Mouse (Mus musculus): ENCODE results near the gene Aloxe3. TPM values are rescaled to one million over a fixed set of nuclear protein-coding genes. Genes with fewer than 3 reads are reported as not detected.

Gene Aloxe3
- polyA plus RNA-seq (2012; rRNA removed), result 16.7 and 18.3 TPM in 2 replicates

DNA sequence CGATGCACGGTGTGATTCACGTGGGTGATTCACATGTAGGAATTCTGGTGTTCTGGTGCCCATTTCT, at the start of gene Aloxe3:
Gene Aloxe3 (plus strand): TSS at position 45 of the 67 bp plus-strand sequence.

DNA sequence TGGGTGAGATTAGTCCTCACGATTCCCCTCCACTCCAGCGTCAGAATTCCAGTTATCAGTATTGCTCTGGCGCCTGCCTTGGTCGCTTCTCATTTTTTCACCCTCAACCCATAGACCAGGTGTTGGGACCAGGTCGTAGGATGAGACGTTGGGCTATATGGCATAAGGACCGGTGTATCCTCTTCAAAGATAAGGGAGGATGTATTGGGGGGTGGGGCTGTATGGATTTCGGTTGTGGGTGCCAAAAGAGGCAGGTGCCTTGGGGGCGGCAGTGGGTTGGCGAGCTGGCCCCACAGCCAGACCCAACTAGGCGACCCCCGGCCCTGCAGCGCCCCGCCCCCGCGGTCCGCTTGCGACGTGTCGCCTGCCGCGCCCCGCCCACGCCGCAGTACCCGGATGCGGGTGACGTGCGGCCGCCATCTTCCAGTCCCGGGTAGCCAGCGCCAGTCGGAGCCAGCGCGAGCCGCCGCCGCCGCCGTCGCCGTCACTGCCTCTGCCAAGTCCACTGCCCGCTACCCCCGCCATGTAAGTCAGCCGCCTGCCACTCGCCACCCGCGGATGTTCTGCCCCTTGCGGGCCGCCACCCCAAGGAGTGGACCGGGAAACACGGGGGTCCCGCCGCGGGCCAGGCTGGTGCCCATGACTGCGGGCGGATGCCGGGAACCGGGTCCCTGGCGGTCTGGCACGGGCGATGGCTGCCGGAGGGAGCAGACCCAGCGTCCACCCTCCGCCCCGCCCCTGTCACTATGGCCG, 37.4 kb upstream of the Aloxe3 start, which contains the start of gene Vamp2:
Gene Vamp2 (plus strand): TSS at position 388 of the 753 bp plus-strand sequence.

DNA sequence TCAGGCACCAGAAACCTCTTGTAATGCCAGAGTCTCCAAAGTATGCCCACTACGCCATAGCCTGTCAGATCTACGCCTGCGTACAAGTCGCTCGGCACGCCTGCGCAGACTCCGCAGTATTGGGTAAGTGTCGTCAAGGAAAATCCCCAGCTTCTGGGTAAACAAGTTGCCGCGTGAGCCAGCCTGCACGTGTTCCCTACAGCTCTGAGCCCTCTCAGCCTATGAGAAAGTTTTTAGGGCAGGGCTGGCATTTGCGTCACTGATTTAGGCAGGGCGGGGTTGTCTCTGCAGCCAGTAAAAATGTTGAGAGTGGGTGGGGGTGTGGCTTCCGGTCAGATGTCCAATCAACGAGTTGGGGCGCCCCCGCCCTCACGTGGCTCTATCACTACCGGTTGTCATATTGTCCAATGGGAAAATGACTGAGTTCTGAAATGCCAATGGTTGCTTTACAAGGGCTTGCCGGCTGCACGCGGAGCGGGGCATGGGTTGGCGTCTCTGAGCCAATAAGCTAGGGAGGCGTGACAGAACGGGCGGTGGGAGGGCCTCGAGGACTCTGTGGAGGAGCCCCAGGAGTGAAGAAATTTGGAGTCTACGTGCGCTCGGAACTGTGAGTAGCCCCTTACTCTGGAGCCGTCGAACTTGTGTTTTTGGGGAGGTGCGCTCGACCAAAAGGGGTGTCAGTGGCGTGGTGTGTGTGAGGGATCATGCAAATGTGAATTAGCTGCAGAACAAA, 30.8 kb upstream of the Aloxe3 start, which contains the start of gene Per1:
Gene Per1 (plus strand): TSS at position 521 of the 733 bp plus-strand sequence.

DNA sequence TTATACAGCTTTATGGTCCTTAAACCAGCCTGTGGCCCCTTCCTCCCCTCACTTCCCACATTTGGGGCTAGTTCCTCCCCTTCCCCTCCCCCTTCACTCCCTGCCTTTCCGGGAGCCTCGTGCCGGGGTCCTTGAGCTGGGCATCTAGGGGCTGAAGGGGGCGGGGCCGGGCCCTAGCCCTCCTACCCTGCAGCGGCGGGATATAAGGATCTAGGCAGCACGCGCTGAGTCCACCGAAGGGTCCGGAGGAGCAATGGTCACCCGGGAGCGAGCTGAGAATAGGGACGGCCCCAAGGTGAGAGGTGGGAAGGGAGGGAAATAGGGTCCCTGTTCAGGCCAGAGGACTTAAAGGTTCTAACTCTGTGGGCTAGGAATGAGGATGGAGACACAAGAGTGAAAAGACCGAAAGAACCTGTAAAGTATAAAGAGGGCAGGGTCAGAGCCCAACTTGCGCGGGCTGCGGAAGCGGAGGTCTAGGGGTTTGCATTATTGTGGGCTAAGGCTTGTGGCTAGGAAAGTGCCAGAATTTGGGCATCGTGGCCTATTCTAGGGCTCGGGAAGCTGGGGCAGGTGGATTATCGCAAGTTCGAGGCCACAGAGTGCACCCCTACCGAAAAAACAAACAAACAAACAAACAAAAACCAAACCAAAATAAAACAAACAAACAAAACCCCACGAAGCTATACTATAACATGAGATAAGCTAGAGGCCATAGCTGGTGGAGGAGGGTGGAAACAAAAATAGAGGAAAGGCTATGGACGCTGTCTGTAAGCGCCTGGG, 5.3 kb upstream of the Aloxe3 start, which contains the start of gene Hes7:
Gene Hes7 (plus strand): TSS at position 184 of the 780 bp plus-strand sequence.

DNA sequence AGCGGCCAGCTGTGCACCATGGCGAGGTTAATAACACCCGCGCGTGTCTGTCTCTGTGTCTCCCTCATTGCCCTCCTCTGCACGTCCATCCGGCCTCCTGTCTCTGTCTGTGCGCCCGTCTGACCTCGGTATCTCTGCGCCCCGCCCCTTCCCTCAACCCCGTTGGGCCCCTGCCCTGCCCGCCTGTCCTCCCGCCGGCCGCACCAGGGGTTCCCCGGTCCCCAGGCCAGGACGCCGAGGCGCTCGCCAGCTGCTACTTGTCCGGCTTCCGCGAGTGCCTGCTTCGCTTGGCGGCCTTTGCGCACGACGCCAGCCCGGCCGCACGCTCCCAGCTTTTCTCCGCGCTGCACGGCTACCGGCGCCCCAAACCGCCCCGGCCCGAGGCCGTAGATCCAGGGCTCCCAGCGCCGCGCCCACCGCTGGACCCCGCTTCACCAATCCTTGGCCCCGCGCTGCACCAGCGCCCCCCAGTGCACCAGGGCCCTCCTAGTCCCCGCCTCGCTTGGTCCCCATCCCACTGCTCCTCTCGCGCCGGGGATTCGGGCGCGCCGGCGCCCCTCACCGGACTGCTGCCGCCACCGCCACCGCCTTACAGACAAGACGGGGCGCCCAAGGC, 3.3 kb upstream of the Aloxe3 start, which contains the start of gene 9130213A22Rik:
Gene 9130213A22Rik (minus strand): TSS at position 254 of the 616 bp plus-strand sequence.

DNA sequence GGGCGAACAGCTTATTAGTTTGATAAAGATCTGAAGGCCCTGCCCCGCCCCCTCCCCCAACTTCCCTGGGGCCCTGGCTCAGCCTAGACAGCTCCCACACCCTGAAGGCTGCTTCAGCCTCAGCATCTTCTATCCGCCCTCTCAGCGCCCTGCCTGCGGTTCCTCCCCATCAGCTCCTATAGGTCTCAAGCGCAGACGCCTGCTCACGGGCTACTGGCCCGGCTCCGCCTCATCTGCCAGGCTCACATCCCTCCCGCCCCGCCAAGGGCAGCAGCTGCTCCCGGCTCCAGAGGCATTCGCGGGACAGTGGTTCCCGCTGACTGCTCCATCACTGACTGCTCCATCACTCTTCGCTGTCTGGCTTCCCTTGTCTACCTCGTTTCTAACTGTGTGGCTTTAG, 31.1 kb downstream of the Aloxe3 start, which contains the start of gene Alox12b:
Gene Alox12b (plus strand): TSS at position 190 of the 400 bp plus-strand sequence.

DNA sequence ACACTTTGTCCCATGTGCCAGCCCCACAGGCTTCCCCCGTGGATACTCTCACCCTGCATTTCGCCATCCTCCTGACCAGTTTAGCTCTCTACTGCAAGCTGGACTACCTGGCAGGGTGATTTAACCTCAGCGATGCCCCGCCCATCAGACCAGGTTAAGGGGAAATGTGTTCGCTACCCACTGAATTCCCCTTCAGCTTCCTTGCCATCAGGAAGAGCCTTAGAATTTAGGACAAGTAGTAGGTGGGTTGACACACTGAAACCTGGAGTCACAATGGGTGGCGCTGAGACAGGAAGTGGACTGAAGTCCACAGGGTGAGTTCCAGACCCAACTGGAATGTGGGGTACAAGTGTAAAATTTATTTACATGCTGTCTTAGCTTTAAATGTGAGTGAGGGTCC, 72.0 kb downstream of the Aloxe3 start, which contains the start of gene Alox8:
Gene Alox8 (minus strand): TSS at position 101 of the 400 bp plus-strand sequence.

Other genes with a start within 250 kb of the Aloxe3 start
- 0.05 and 0.34 TPM in 2 replicates for gene Rnf222, start 237.3 kb upstream of the Aloxe3 start, polyA plus RNA-seq (2012; rRNA removed)
- 2,315 and 2,419 TPM in 2 replicates for gene Rpl26, start 224.3 kb upstream of the Aloxe3 start, polyA plus RNA-seq (2012; rRNA removed)
- gene Odf4, start 198.8 kb upstream of the Aloxe3 start, polyA plus RNA-seq (2012; rRNA removed), result 3.6 and 4.3 TPM in 2 replicates
- gene Arhgef15, start 168.4 kb upstream of the Aloxe3 start, polyA plus RNA-seq (2012; rRNA removed), result 32.4 and 33.6 TPM in 2 replicates
- gene Slc25a35, start 157.8 kb upstream of the Aloxe3 start, polyA plus RNA-seq (2012; rRNA removed), result 2.6 and 2.7 TPM in 2 replicates
- gene Rangrf, start 150.7 kb upstream of the Aloxe3 start, polyA plus RNA-seq (2012; rRNA removed), result 26.9 and 31.1 TPM in 2 replicates
- gene Pfas, start 117.4 kb upstream of the Aloxe3 start, polyA plus RNA-seq (2012; rRNA removed), result 21.3 and 22.2 TPM in 2 replicates
- gene Ctc1, start 110.0 kb upstream of the Aloxe3 start, polyA plus RNA-seq (2012; rRNA removed), result 102 and 109 TPM in 2 replicates
- gene Aurkb, start 80.2 kb upstream of the Aloxe3 start, polyA plus RNA-seq (2012; rRNA removed), result 16.9 and 19.1 TPM in 2 replicates
- 25.1 and 25.6 TPM in 2 replicates for gene Borcs6, start 66.2 kb upstream of the Aloxe3 start, polyA plus RNA-seq (2012; rRNA removed)
- 32.3 and 33.9 TPM in 2 replicates for gene Tmem107, start 55.1 kb upstream of the Aloxe3 start, polyA plus RNA-seq (2012; rRNA removed)
- gene Vamp2, start 37.4 kb upstream of the Aloxe3 start, polyA plus RNA-seq (2012; rRNA removed), result 324 and 361 TPM in 2 replicates
- gene Per1, start 30.7 kb upstream of the Aloxe3 start, polyA plus RNA-seq (2012; rRNA removed), result 11.5 and 13.7 TPM in 2 replicates
- gene Hes7, start 5.5 kb upstream of the Aloxe3 start, polyA plus RNA-seq (2012; rRNA removed), result 1.6 and 1.7 TPM in 2 replicates
- 1.2 TPM in 2 replicates for gene 9130213A22Rik, start 3.3 kb upstream of the Aloxe3 start, polyA plus RNA-seq (2012; rRNA removed)
- 0.49 and 1.0 TPM in 2 replicates for gene Alox12b, start 31.1 kb downstream of the Aloxe3 start, polyA plus RNA-seq (2012; rRNA removed)
- 0.36 and 0.44 TPM in 2 replicates for gene Alox8, start 71.9 kb downstream of the Aloxe3 start, polyA plus RNA-seq (2012; rRNA removed)
- 0.60 and 0.67 TPM in 2 replicates for gene Gucy2e, start 111.1 kb downstream of the Aloxe3 start, polyA plus RNA-seq (2012; rRNA removed)
- gene Cntrob, start 197.9 kb downstream of the Aloxe3 start, polyA plus RNA-seq (2012; rRNA removed), result 40.0 and 40.8 TPM in 2 replicates
- gene Trappc1, start 198.1 kb downstream of the Aloxe3 start, polyA plus RNA-seq (2012; rRNA removed), result 85.3 and 85.5 TPM in 2 replicates
- 11.2 and 11.8 TPM in 2 replicates for gene Kcnab3, start 200.4 kb downstream of the Aloxe3 start, polyA plus RNA-seq (2012; rRNA removed)
- gene Rnf227, start 214.6 kb downstream of the Aloxe3 start, polyA plus RNA-seq (2012; rRNA removed), result 143 and 152 TPM in 2 replicates
- 260 and 330 TPM in 2 replicates for gene Chd3, start 243.5 kb downstream of the Aloxe3 start, polyA plus RNA-seq (2012; rRNA removed)